Mouse (Mus musculus) inflammation-experienced regulatory T-cells, adult 16 weeks (primary cell): ENCODE data around the gene Smpd2. TPM values are rescaled to one million over a fixed set of nuclear protein-coding genes. Genes with fewer than 3 reads are reported as not detected.

Experiments
- polyA plus RNA-seq: library from polyadenylated mRNA; unstranded; fragments of 100-300 nt; shearing (Covaris generic); gene quantifications from one replicate; pipeline ENCODE4 v1.2.1, GENCODE M21; 2017

Smpd2 gene
- polyA plus RNA-seq: 49.3 TPM

GRCm38 (mm10) chr10:41489708-41490517 lies at the start of gene Smpd2, which contains the start of gene Ppil6:
Gene Smpd2 (minus strand): TSS chr10:41490369.
Gene Ppil6 (plus strand): TSS chr10:41490439.

GRCm38 (mm10) chr10:41518981-41519618 lies 28.9 kb upstream of the Smpd2 start, which contains the start of gene Cd164:
Gene Cd164 (plus strand): TSS chr10:41519414.

GRCm38 (mm10) chr10:41476171-41477017 lies 13.8 kb downstream of the Smpd2 start, which contains the start of gene Mical1:
Gene Mical1 (plus strand): TSS chr10:41476314.

GRCm38 (mm10) chr10:41450137-41450670 lies 40.0 kb downstream of the Smpd2 start, which contains the start of gene Zbtb24:
Gene Zbtb24 (plus strand): TSS chr10:41450383.

Other genes with a start within 250 kb of the Smpd2 start
- 42.0 TPM for gene Fig4, start 187.1 kb downstream of the Smpd2 start, polyA plus RNA-seq
- not detected for gene Ak9, start 186.4 kb downstream of the Smpd2 start, polyA plus RNA-seq
- 59.3 TPM for gene Zbtb24, start 40.0 kb downstream of the Smpd2 start, polyA plus RNA-seq
- 122 TPM for gene Mical1, start 14.1 kb downstream of the Smpd2 start, polyA plus RNA-seq
- not detected for gene Ppil6, start 70 bp upstream of the Smpd2 start, polyA plus RNA-seq
- gene Cd164, start 29.0 kb upstream of the Smpd2 start, polyA plus RNA-seq: 266 TPM
- gene Ccdc162, start 226.3 kb upstream of the Smpd2 start, polyA plus RNA-seq: 0.66 TPM